Mouse (Mus musculus): Measurements from ENCODE around the gene Fbxl19. TPM values are rescaled to one million over a fixed set of nuclear protein-coding genes. Genes with fewer than 3 reads are reported as not detected.
"Not testable (repeated sequence)": the region's sequence is repeated elsewhere in the genome, so short reads cannot be mapped to it uniquely, and the experiment has no call there.

Fbxl19 gene
- polyA plus RNA-seq, 1 experiment from 2014 or later = 10.7 TPM

- H3K4me1 ChIP-seq (replicated peaks; ENCODE audit: control insufficient read depth, insufficient read depth, low read length) = peaks cover 6% of the 10 kb centered on the region; the same call in 1 of the 2 replicates
- H3K4me3 ChIP-seq (ENCODE audit: low read depth, low read length) = peak overlapping the region; percentile 42
- H3K9ac ChIP-seq (ENCODE audit: low read depth, low read length) = peak overlapping the region; percentile 64; the same call in 1 of the 2 replicates
- peak overlapping the region; percentile 72 for H3K4me2 ChIP-seq (replicated peaks; ENCODE audit: low read depth, low read length)
- peaks cover 10% of the 10 kb centered on the region for H3K36me3 ChIP-seq (ENCODE audit: control insufficient read depth, insufficient read depth, low read length)
- peak overlapping the region; percentile 49 for H3K27ac ChIP-seq (ENCODE audit: low read depth, low read length)
- 2% methylated on average over 16 of the region's 16 CpGs for WGBS
- no peaks in the 10 kb centered on the region for H3K27me3 ChIP-seq (ENCODE audit: control insufficient read depth, insufficient read depth, low read length)
- peak; percentile 87 for ATAC-seq (ENCODE audit: low FRiP score)
- H3K9me3 ChIP-seq (ENCODE audit: control insufficient read depth, low read length) = no peaks in the 10 kb centered on the region
- DNase-seq (ENCODE audit: low spot score) = peak; percentile 90
Measured at GRCm38 (mm10) chr7:127768997-127769593, 24.8 kb downstream of the Fbxl19 start.

GRCm38 (mm10) chr7:127769651-127770038 lies 25.3 kb downstream of the Fbxl19 start, which contains the start of gene Orai3:
Orai3 (plus strand) TSS chr7:127769815.
- no peaks in the 10 kb centered on the region for H3K27me3 ChIP-seq (ENCODE audit: control insufficient read depth, insufficient read depth, low read length)
- H3K4me2 ChIP-seq (replicated peaks; ENCODE audit: low read depth, low read length) = peak within 1 kb of the TSS; percentile 72
- ATAC-seq (ENCODE audit: low FRiP score) (peak; percentile 81), DNase-seq (ENCODE audit: low spot score) (peak; percentile 81)
- peaks cover 6% of the 10 kb centered on the region; the same call in 1 of the 2 replicates for H3K4me1 ChIP-seq (replicated peaks; ENCODE audit: control insufficient read depth, insufficient read depth, low read length)
- H3K27ac ChIP-seq (ENCODE audit: low read depth, low read length) = peak within 1 kb of the TSS; percentile 49
- H3K4me3 ChIP-seq (ENCODE audit: low read depth, low read length) = peak within 1 kb of the TSS; percentile 42
- peak within 1 kb of the TSS; percentile 64 for H3K9ac ChIP-seq (ENCODE audit: low read depth, low read length)
- WGBS = under 1% methylated on average over 24 of the region's 24 CpGs
- peaks cover 8% of the 10 kb centered on the region for H3K36me3 ChIP-seq (ENCODE audit: control insufficient read depth, insufficient read depth, low read length)
- no peaks in the 10 kb centered on the region for H3K9me3 ChIP-seq (ENCODE audit: control insufficient read depth, low read length)

- peak; percentile 21; the same call in 1 of the 2 replicates for ATAC-seq (ENCODE audit: low FRiP score)
- Histone ChIP-seq H3K36me3 (ENCODE audit: control insufficient read depth, insufficient read depth, low read length) (peaks cover 6% of the 10 kb centered on the region; the same call in 1 of the 2 replicates), H3K4me2 (replicated peaks; ENCODE audit: low read depth, low read length) (peak overlapping the region; percentile 72), H3K27me3 (ENCODE audit: control insufficient read depth, insufficient read depth, low read length) (no peaks in the 10 kb centered on the region), H3K9me3 (ENCODE audit: control insufficient read depth, low read length) (no peaks in the 10 kb centered on the region), H3K4me1 (replicated peaks; ENCODE audit: control insufficient read depth, insufficient read depth, low read length) (peaks cover 6% of the 10 kb centered on the region; the same call in 1 of the 2 replicates), H3K4me3 (ENCODE audit: low read depth, low read length) (peak overlapping the region; percentile 42), H3K9ac (ENCODE audit: low read depth, low read length) (peak overlapping the region; percentile 64), H3K27ac (ENCODE audit: low read depth, low read length) (peak overlapping the region; percentile 49; the same call in 1 of the 2 replicates)
- peak; percentile 46 for DNase-seq (ENCODE audit: low spot score)
- 6% methylated on average over 27 of the region's 27 CpGs for WGBS
Measured at GRCm38 (mm10) chr7:127770039-127770905, 25.9 kb downstream of the Fbxl19 start.

- peaks cover 6% of the 10 kb centered on the region; the same call in 1 of the 2 replicates for H3K4me1 ChIP-seq (replicated peaks; ENCODE audit: control insufficient read depth, insufficient read depth, low read length)
- ATAC-seq (ENCODE audit: low FRiP score) (no peak), DNase-seq (ENCODE audit: low spot score) (no peak)
- H3K27me3 ChIP-seq (ENCODE audit: control insufficient read depth, insufficient read depth, low read length) = no peaks in the 10 kb centered on the region
- H3K27ac ChIP-seq (ENCODE audit: low read depth, low read length) = no peak overlapping the region
- H3K4me3 ChIP-seq (ENCODE audit: low read depth, low read length) = no peak overlapping the region
- no peaks in the 10 kb centered on the region for H3K9me3 ChIP-seq (ENCODE audit: control insufficient read depth, low read length)
- H3K36me3 ChIP-seq (ENCODE audit: control insufficient read depth, insufficient read depth, low read length) = peaks cover 6% of the 10 kb centered on the region; the same call in 1 of the 2 replicates
- 82% methylated on average over 5 of the region's 5 CpGs for WGBS
- no peak overlapping the region for H3K9ac ChIP-seq (ENCODE audit: low read depth, low read length)
- H3K4me2 ChIP-seq (replicated peaks; ENCODE audit: low read depth, low read length) = no peak overlapping the region
Measured at GRCm38 (mm10) chr7:127771262-127771661, 26.9 kb downstream of the Fbxl19 start.

GRCm38 (mm10) chr7:127772080-127772479 lies 27.7 kb downstream of the Fbxl19 start:
- Histone ChIP-seq H3K9me3 (ENCODE audit: control insufficient read depth, low read length) (no peaks in the 10 kb centered on the region), H3K4me1 (replicated peaks; ENCODE audit: control insufficient read depth, insufficient read depth, low read length) (peaks cover 6% of the 10 kb centered on the region; the same call in 1 of the 2 replicates)

GRCm38 (mm10) chr7:127772557-127772956 lies 28.2 kb downstream of the Fbxl19 start:
- no peak for DNase-seq (ENCODE audit: low spot score)
- Histone ChIP-seq H3K4me1 (replicated peaks; ENCODE audit: control insufficient read depth, insufficient read depth, low read length) (peaks cover 6% of the 10 kb centered on the region; the same call in 1 of the 2 replicates), H3K27me3 (ENCODE audit: control insufficient read depth, insufficient read depth, low read length) (no peaks in the 10 kb centered on the region), H3K4me2 (replicated peaks; ENCODE audit: low read depth, low read length) (no peak overlapping the region), H3K27ac (ENCODE audit: low read depth, low read length) (no peak overlapping the region), H3K4me3 (ENCODE audit: low read depth, low read length) (no peak overlapping the region), H3K36me3 (ENCODE audit: control insufficient read depth, insufficient read depth, low read length) (peaks cover 3% of the 10 kb centered on the region; the same call in 1 of the 2 replicates), H3K9ac (ENCODE audit: low read depth, low read length) (no peak overlapping the region), H3K9me3 (ENCODE audit: control insufficient read depth, low read length) (no peaks in the 10 kb centered on the region)
- 86% methylated on average over 1 of the region's 1 CpGs for WGBS
- ATAC-seq (ENCODE audit: low FRiP score) = no peak

More at GRCm38 (mm10) chr7:127772080-127772479, 27.7 kb downstream of the Fbxl19 start:
- Histone ChIP-seq H3K36me3 (ENCODE audit: control insufficient read depth, insufficient read depth, low read length) (peaks cover 6% of the 10 kb centered on the region; the same call in 1 of the 2 replicates), H3K27ac (ENCODE audit: low read depth, low read length) (no peak overlapping the region), H3K4me2 (replicated peaks; ENCODE audit: low read depth, low read length) (no peak overlapping the region), H3K27me3 (ENCODE audit: control insufficient read depth, insufficient read depth, low read length) (no peaks in the 10 kb centered on the region), H3K9ac (ENCODE audit: low read depth, low read length) (no peak overlapping the region), H3K4me3 (ENCODE audit: low read depth, low read length) (no peak overlapping the region)
- 79% methylated on average over 3 of the region's 3 CpGs for WGBS
- no peak for ATAC-seq (ENCODE audit: low FRiP score)
- DNase-seq (ENCODE audit: low spot score) = no peak

- ATAC-seq (ENCODE audit: low FRiP score) = no peak
- peaks cover 9% of the 10 kb centered on the region; the same call in 1 of the 2 replicates for H3K4me1 ChIP-seq (replicated peaks; ENCODE audit: control insufficient read depth, insufficient read depth, low read length)
- H3K27ac ChIP-seq (ENCODE audit: low read depth, low read length) = no peak overlapping the region
- H3K4me2 ChIP-seq (replicated peaks; ENCODE audit: low read depth, low read length) = no peak overlapping the region
- no peak overlapping the region for H3K4me3 ChIP-seq (ENCODE audit: low read depth, low read length)
- no peaks in the 10 kb centered on the region for H3K36me3 ChIP-seq (ENCODE audit: control insufficient read depth, insufficient read depth, low read length)
- DNase-seq (ENCODE audit: low spot score) = peak; percentile 78
- no peaks in the 10 kb centered on the region for H3K9me3 ChIP-seq (ENCODE audit: control insufficient read depth, low read length)
- no peak overlapping the region for H3K9ac ChIP-seq (ENCODE audit: low read depth, low read length)
- 43% methylated on average over 9 of the region's 9 CpGs for WGBS
- H3K27me3 ChIP-seq (ENCODE audit: control insufficient read depth, insufficient read depth, low read length) = no peaks in the 10 kb centered on the region
Measured at GRCm38 (mm10) chr7:127773664-127774384, 29.5 kb downstream of the Fbxl19 start.

GRCm38 (mm10) chr7:127775837-127776236 lies 31.5 kb downstream of the Fbxl19 start:
- not testable (repeated sequence) for DNase-seq (ENCODE audit: low spot score); H3K9me3 ChIP-seq (ENCODE audit: control insufficient read depth, low read length); H3K27me3 ChIP-seq (ENCODE audit: control insufficient read depth, insufficient read depth, low read length); H3K36me3 ChIP-seq (ENCODE audit: control insufficient read depth, insufficient read depth, low read length); H3K4me1 ChIP-seq (replicated peaks; ENCODE audit: control insufficient read depth, insufficient read depth, low read length); ATAC-seq (ENCODE audit: low FRiP score)
- Histone ChIP-seq H3K27ac (ENCODE audit: low read depth, low read length) (peak overlapping the region; percentile 95; the same call in 1 of the 2 replicates), H3K4me3 (ENCODE audit: low read depth, low read length) (peak overlapping the region; percentile 93), H3K9ac (ENCODE audit: low read depth, low read length) (peak overlapping the region; percentile 90; the same call in 1 of the 2 replicates), H3K4me2 (replicated peaks; ENCODE audit: low read depth, low read length) (peak overlapping the region; percentile 80)
- 77% methylated on average over 7 of the region's 7 CpGs for whole genome bisulfite sequencing

All from hindbrain, embryonic 11.5 days (tissue).